Mouse (Mus musculus): ENCODE measurements at regions not wholly inside any gene's neighbourhood (a gene's known extent, or its start where the extent isn't known, plus 50 kb on each side); places are given as distances from the start of the nearest gene placed in this dataset.

GRCm38 (mm10) chr10:119099092-119099792 is 140.6 kb downstream of the Cand1 start:
- no peak for DNase-seq (ENCODE audit: low spot score)

DNA sequence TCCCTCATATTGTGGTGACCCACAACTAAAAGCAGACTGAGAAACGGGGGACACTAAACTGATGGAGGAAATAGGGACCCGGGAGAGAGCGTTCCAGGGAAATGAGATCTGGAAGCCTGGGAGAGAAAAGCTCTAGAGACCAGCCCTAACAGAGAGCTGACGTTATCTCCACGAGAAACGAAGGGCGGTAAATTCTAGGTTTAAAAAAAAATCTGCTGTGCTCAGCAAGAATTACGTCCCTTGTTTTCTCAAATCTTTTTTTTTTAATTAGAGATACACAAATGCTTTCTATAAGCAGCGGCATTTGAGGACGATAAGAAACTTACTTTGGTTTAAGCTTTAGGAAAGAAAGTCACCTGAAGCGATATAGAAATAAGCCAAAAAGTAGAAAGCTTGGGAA is 145.7 kb downstream of the Cand1 start:
- DNase-seq (ENCODE audit: low spot score), result no peak

DNA sequence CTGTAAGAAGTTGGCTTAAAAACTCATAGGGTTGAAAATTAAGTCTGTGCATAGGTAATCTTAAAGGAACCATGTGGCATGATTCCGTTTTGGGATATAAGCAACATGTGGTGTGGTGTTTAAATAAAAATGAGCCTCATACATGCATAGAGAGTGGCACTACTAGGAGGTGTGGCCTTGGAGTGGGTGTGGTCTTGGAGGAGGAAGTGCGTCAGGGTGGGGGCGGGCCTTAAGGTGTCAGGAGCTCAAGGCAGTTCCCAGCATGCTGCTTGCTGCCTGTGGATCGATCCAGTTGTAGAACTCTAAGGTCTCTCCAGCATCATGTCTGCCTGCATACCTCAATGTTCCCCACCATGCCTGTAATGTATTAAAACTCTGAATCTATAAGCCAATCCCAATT is 152.0 kb downstream of the Cand1 start:
- no peak for DNase-seq (ENCODE audit: low spot score)

DNA sequence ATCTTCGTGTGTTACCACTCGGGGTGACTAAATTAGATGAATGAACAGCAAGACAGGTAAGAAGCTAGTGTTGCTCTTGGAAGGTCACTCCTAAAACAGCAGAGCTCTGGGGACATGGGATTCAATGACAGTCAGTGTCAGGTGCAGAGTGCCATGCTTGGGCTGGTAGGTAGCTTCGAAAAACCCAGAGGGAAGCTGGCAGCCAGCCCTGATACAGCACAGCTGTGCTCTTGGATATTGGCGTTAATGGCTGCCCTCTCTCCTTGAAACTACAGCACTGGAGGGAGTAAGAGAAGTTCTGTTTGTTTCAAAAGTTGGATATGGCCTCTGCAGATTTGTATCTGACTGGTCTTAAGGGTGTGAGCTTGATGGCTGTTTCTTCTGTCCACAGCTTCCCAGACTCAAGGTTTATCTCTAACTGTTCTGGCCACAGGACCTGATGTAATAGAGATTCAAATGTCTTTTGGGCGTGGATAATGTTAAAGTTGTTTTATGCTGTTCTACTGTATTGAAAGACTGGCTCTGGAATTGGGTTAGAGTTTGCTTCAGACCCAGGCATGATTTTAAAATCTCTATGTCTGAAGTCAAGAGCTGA is 152.7 kb downstream of the Cand1 start:
- DNase-seq (ENCODE audit: low spot score), result no peak

- DNase-seq (ENCODE audit: low spot score), result no peak
These were observed 153.4 kb downstream of the Cand1 start for GRCm38 (mm10) chr10:119086450-119086849.

DNA sequence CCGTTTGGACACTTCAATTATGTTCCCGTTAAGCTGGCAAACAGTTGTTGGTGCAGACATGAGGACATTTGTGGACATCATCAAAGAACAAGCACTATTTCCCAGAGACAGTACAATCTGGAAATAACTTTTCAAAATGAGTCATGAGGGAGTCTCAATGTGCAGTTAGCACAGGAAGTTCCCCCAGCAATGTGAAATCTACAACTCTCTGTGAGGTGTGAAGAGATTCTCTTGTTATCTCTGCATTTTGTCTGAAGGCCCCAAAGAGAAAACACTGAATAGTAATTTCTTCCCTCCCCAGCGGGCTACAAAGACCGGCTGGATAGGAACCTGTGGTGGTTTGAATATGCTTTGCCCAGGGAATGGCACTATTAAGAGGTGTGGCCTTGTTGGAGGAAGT is 156.4 kb downstream of the Cand1 start:
- no peak for DNase-seq (ENCODE audit: low spot score)

GRCm38 (mm10) chr10:119082861-119083260 is 157.0 kb downstream of the Cand1 start:
- DNase-seq (ENCODE audit: low spot score), result no peak

GRCm38 (mm10) chr10:119081766-119082165 is 158.1 kb downstream of the Cand1 start:
- DNase-seq (ENCODE audit: low spot score), result peak; percentile 78

DNA sequence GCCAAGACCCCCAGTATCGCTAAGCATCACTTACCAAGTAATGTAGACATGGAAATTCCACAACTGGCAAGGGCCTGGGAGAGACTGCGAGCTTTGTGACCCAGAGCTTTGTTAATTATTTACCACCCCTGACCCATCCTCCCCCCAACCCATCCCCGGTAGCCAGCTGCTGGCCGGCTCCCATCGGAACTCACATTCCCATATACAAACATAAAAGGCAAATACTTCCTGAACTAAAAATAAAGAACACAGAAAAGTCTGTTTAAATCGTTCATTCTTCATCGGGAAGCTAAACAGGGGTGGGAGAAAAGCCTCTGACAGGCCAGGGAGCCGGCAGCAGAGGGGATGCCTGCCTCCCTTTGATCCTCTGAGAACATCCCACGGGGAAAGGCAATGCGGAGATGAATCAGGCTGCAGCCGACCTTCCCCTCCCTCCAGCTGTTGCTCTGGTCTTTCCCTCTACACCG is 163.7 kb downstream of the Cand1 start:
- no peak for DNase-seq (ENCODE audit: low spot score)

DNA sequence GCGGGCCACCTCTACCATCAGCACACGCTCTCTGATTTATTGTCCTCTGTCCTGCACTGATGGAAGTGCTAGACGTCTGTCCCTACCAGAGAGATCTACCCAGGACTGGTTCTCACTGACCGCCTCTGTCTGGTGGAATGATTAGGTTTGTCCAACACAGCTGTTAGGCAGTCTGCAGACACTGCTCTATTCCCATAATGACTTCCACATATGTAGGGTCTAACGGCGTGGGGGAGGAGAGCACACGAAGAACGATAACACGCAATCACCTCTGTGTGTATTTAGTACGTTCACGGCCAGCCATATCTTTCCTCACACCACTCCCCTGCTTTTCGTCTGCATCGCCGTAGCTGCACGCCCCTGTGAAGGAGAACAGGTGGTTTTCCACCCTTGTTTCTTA is 165.0 kb downstream of the Cand1 start:
- DNase-seq (ENCODE audit: low spot score), result no peak

DNA sequence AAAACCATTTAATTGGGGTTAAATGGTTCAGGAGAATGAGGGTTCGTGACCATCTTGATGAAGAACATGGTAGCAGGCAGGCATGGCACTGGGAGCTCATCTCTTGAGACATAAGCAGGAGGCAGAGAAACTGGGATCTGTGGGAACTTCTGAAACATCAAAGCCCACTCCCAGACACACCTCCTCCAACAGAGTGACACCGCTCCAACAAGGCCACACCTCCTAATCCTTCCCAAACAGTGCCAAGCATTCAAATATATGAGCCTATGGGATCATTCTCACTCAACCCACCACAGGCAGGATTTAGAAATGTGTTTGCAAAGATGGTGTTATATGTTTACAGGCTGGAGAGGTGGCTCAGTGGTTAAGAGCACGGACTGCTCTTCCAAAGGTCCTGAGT is 165.9 kb downstream of the Cand1 start:
- no peak for DNase-seq (ENCODE audit: low spot score)

DNA sequence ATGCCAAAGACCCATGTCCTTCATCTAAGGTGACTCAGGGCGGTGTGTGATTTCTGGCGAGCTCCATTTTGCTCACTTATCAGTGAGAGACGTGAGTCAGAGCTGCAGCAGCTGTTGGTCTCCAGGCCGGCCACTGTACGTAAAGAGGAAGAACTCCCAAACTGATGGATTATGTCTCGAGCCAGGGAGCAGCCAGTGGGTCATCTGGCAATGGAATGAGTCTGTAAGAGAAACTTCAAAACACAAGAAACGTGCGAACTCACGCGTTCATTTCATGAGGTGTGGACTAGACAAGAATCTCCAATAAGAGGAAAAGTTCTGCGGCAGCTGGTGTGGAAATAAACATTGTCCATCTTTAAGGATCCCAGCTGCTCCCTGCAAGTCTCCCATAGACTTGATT is 170.4 kb downstream of the Cand1 start:
- no peak for DNase-seq (ENCODE audit: low spot score)

GRCm38 (mm10) chr10:119067838-119068237 is 172.0 kb downstream of the Cand1 start:
- DNase-seq (ENCODE audit: low spot score), result no peak

DNA sequence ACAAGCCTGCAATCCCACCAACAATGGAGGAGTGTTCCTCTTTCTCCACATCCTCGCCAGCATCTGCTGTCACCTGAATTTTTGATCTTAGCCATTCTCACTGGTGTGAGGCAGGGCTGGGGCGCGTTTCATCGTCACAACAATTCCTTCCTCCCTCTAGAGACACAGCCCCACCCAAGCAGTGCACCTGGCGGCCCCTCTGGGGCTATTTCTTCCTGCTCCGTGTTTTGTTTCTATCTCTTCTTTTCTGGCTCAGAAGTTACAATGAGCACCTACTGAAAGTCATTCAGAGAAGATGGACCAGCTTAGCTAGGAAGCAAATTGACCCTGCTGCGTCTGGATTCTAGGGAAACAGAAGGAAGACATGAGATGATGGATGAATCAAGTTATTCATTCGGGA is 172.5 kb downstream of the Cand1 start:
- no peak for DNase-seq (ENCODE audit: low spot score)

- DNase-seq (ENCODE audit: low spot score), result peak; percentile 65
These were observed 173.9 kb downstream of the Cand1 start for GRCm38 (mm10) chr10:119065974-119066373.

- DNase-seq (ENCODE audit: low spot score), result peak; percentile 87
These were observed 174.6 kb downstream of the Cand1 start for GRCm38 (mm10) chr10:119065133-119065817.

DNA sequence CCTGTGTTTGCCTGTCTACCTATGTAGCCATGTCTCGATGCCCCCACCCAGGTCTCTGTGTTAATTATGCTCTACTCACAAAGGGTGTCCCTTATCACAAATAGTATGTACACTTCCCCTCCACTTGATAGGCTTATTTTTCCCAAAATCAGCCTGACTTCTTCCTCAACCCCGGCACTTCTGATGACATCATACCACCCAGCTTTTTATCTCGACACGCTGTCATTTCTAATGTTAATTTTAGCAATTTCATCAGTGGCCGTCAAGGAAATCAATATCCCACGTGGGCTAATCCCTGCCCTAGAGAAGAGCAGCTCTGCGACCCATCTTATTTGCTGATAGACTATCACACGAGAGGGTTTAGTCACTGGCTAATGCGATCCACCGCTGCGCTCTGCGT is 175.6 kb downstream of the Cand1 start:
- no peak for DNase-seq (ENCODE audit: low spot score)

GRCm38 (mm10) chr10:119063209-119063699 is 176.6 kb downstream of the Cand1 start:
- DNase-seq (ENCODE audit: low spot score), result peak; percentile 31

DNA sequence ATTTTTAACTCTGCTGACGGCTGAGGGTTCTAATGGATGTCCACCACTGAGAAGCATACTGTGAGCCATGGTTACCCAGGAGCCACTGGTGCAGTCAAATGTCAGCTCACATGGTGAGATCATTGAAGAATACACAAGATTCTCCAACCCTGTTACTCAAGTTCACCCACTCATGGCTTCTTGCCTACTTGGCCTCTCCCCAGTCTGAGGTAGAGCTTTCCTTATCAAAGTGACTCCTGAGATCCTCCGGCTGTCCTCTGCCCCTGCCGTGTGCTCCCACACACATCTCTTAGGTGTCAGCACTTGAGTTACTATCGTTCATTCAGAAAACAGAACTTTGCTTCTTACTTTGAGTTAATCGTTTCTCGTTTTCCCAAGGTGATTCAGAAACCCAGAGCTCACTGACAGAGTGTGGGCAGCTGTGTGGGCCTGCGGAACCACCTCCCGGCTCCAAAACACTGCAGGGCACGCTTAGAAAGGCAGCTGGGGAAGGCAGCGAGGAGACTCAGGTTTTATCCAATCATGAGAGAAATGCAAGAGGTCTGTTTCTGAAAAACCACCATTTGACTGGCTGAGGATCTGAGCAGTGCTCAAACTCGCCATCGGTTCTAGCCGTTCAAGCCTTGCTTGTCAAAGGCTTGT is 177.8 kb downstream of the Cand1 start:
- DNase-seq (ENCODE audit: low spot score), result no peak

DNA sequence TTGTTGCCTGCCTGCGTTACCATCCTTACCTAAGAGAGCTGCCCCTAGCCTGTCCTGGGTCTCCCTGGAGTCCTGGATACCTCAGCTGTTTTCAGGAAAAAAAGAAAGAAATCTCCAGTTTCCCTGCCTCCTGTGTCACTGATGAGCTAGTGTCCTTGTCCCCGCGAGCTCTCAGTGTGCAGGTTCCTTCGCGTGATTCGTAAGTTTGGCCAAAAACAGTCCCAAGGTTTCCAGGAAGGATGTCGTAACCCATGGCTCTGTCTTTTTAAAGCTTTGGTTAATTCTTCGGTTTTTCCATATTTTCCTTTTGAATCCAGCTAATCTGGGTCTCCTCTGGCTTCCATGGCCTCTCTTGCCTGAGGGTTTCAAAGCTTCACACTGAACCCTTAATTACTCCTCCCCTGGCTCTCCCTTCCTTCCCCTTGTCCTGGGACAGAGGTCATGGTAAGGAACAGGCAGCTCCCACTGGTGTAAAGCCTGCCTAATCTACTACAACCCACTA is 178.5 kb downstream of the Cand1 start:
- peak; percentile 35 for DNase-seq (ENCODE audit: low spot score)

GRCm38 (mm10) chr10:119058493-119059020 is 181.3 kb downstream of the Cand1 start:
- no peak for DNase-seq (ENCODE audit: low spot score)
